Mouse (Mus musculus) heart, embryonic 10.5 days (tissue): ENCODE data around the gene Nav1. TPM values are rescaled to one million over a fixed set of nuclear protein-coding genes. Genes with fewer than 3 reads are reported as not detected.

Experiments used
- DNase-seq: peaks from one replicate; pipeline ENCODE4 v3.0.0-alpha.2; 2017; ENCODE audit warnings: low spot score
- H3K27ac ChIP-seq: fragments of 300-500 bp; sonication (generic); 2 replicates; pipeline ENCODE4 v1.5.1; 2016; ENCODE audit warnings: mild to moderate bottlenecking
- H3K27me3 ChIP-seq: fragments of 300-500 bp; sonication (generic); 2 replicates; pipeline ENCODE4 v1.6.1; 2016; ENCODE audit warnings: mild to moderate bottlenecking; ENCODE audit not compliant: poor library complexity, insufficient read depth, severe bottlenecking
- H3K36me3 ChIP-seq: fragments of 300-500 bp; sonication (generic); 2 replicates; pipeline ENCODE4 v1.6.1; 2016; ENCODE audit warnings: mild to moderate bottlenecking, moderate library complexity
- H3K4me1 ChIP-seq: fragments of 300-500 bp; sonication (generic); 2 replicates; pipeline ENCODE4 v1.6.1; 2016; ENCODE audit warnings: mild to moderate bottlenecking
- H3K4me3 ChIP-seq: fragments of 300-500 bp; sonication (generic); 2 replicates; pipeline ENCODE4 v1.5.1; 2016; ENCODE audit warnings: mild to moderate bottlenecking, moderate library complexity
- H3K9me3 ChIP-seq: fragments of 300-500 bp; sonication (generic); 2 replicates; pipeline ENCODE4 v1.6.1; 2016; ENCODE audit warnings: mild to moderate bottlenecking, moderate library complexity
- WGBS: fragments of 180-500 bp; shearing (Covaris S2); methylation state at CpG from one replicate; pipeline ENCODE4 v1.1.7; 2016; 5-methylcytosine and 5-hydroxymethylcytosine counted together
- polyA plus RNA-seq: library from polyadenylated mRNA; unstranded; fragments of >200 nt; fragmentation: Nextera tagmentation; extraction: Ambion mirVana; gene quantifications from 2 replicates; pipeline ENCODE4 v1.2.1, GENCODE M21; 2016

Gene Nav1
- polyA plus RNA-seq, 1 experiment from 2014 or later: 26.5 TPM

DNA sequence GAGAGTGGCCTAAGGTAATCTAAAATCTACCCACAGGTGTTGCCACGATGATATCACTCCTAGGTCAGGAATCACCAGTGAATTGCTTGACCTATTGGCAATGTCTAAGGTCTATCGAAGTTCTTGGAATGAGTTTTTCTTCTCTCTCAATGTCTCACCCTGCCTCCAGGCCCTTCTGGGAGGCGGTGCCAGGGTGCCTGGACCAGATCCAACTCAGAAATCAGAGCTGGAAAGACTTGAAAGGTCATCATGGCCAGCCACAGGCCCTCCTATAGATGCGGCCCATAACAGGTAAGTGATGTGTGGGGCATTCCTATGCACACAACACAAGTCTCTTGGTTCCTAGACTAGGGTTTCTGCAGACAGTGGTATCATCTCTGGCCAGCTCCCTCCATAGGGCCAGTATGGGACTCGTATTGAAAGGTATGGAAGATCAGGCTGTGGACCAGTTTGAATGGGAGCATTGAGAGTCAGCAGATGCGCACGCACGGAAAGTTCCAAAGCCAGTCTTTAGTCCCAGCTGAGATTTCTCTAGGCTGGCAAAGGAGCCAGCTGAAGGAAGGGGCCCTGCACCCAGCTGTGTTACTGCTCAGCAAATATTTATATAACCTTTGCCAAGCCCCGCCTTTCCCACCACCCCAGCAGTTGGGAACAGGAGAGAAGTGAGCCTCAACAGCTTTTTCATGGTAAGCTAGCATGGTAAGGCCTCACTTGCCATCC is 92.0 kb downstream of the Nav1 start:
- H3K36me3 ChIP-seq: no peaks in the 10 kb centered on the region
- no peaks in the 10 kb centered on the region for H3K27me3 ChIP-seq
- no peaks in the 10 kb centered on the region for H3K9me3 ChIP-seq
- H3K4me1 ChIP-seq: peaks cover 86% of the 10 kb centered on the region
- H3K27ac ChIP-seq: no peak overlapping the region; the same call in none of the 2 replicates
- WGBS: 72% methylated on average over 9 of the region's 9 CpGs
- no peak for DNase-seq
- H3K4me3 ChIP-seq: no peak overlapping the region

DNA sequence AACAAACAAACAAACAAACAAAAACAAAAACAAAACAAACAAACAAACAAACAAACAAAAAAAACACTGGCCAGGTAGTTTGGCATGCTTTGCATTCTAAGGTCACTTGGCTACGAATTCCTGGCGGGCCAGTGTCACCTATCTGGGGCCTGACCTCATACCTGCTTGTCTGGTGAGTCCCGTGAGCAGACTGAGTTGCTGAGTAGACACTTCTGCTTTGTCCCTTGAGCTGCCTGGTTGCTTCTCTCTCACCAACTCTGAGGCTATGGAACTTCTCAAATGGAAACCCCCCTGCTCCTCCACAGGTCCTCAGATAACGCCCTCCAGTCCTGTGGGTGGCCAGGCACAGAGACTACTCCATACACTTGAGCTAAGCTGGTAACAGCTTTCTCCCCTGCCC is 93.0 kb downstream of the Nav1 start:
- Histone ChIP-seq H3K9me3 (no peaks in the 10 kb centered on the region), H3K27ac (peak overlapping the region; percentile 60), H3K36me3 (no peaks in the 10 kb centered on the region), H3K4me3 (no peak overlapping the region), H3K4me1 (peaks cover 94% of the 10 kb centered on the region), H3K27me3 (peaks cover 8% of the 10 kb centered on the region; the same call in 1 of the 2 replicates)
- 45% methylated on average over 4 of the region's 4 CpGs for WGBS
- DNase-seq: no peak

DNA sequence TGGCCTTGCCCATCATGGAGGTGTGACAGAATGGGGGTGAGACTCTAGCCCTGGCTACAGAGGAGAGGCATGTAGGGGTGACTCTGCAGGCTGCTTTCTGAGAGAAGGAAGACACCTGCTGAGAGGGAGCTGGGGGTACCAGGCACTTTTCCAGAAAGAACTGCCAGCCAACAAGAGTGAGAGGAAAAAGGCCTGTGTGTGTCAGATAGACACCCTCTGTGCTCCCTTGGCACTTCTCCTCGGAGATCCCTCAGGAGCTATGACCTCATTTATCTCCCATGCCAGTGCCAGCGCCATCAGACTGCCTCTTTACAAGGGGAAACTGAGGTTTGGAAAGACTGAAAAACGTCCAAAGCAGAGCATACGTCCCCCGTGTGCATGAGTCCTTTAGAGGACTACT is 93.6 kb downstream of the Nav1 start:
- Histone ChIP-seq H3K36me3 (no peaks in the 10 kb centered on the region), H3K27me3 (peaks cover 8% of the 10 kb centered on the region; the same call in 1 of the 2 replicates), H3K4me3 (no peak overlapping the region), H3K4me1 (peaks cover 95% of the 10 kb centered on the region), H3K27ac (peak overlapping the region; percentile 47; the same call in 1 of the 2 replicates), H3K9me3 (no peaks in the 10 kb centered on the region)
- DNase-seq: no peak
- WGBS: 48% methylated on average over 5 of the region's 5 CpGs

DNA sequence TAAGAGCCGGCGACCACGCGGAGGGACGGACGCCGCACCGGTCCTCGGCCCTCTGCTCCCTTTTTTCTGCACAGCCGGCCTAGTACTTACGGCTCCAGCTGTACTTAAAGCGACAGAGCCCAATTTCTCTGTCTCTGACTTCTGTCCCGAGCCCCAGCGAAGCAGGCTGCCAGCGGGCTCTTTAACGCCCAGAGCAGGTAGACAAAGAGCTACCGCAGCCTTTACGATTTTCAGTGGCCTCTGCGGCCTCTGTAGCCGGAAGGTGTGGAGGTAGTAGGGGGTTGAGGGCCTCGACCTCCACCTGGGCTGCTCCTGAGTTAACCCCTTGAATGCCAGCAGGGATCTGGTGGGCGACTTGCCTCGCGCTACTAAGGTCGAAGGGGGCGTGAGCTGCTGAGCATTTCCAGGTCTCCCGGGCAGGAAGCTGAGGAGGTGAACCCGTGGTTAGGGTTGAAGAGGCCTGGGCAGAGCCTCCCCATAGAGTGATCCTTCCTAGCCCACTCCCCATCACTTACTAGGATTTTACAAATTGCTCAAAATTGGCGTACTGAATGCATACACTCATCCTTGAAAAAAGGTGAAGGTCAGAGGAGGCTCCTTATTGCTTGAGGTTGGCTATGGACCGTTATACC is 96.6 kb downstream of the Nav1 start:
- WGBS: 1% methylated on average over 30 of the region's 30 CpGs
- Histone ChIP-seq H3K36me3 (peaks cover 14% of the 10 kb centered on the region; the same call in 1 of the 2 replicates), H3K27me3 (peaks cover 8% of the 10 kb centered on the region; the same call in 1 of the 2 replicates), H3K27ac (peak overlapping the region; percentile 89), H3K9me3 (no peaks in the 10 kb centered on the region), H3K4me1 (peaks cover 94% of the 10 kb centered on the region), H3K4me3 (peak overlapping the region; percentile 72)
- DNase-seq: no peak

DNA sequence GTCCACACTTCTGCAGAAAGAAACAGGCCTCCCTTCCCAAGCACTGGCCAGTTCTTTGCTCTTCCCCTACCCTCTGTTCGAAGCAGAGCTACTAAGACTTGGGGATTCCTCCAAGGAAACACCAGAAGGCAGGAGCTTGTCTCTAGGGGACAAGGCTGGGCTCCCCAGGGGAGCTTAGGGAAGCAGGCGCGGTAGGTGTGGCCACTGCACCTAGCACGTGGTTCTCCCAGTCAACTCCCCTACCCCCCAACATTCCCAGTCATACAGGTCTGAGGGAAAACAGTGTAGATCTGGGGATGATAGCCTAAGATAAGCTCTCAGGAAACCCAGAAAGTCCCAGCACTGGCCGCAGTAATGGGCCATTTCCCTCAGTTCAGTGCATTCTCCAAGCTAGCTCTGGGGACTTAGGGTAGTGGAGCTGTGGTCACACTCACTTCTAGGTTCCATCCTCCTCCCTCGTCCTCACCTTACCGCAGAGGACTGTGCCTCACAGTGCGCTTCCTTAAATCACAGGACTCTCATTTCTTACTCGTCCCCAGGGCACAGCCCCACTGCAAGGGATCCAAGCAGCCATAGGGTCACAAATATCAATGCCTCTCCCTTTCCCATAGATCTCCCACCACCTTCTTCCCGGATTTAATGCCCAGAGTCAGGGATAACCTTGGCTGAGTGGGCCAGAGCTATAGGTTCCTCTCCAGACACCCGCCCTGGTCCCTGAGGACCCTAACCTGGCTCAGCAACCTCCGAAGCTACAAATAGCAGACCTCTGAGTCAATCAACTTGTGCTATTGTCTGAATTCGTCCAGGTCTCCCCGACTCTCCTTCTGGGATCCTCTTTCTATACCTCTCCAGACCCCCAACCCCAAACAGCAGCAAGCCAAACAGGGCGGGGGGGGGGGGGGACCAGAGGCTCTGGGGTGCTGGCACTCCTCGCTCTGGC is 97.7 kb downstream of the Nav1 start:
- 9% methylated on average over 16 of the region's 16 CpGs for WGBS
- Histone ChIP-seq H3K27ac (peak overlapping the region; percentile 89), H3K4me1 (peaks cover 84% of the 10 kb centered on the region)

DNA sequence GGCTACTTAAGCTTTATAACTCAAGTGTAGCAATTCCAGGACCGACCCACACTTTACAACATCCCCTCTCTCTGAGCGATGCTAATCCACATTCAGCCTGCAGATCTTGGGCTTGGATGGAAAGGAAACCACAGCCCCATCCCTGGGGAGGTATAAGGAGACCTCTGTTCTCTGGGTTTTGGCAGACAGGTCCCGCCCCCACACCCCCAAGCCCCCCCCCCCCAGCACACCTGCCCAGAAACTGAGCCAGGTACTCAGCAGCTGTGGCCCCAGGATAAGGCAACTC is 98.8 kb downstream of the Nav1 start:
- Histone ChIP-seq H3K36me3 (peaks cover 29% of the 10 kb centered on the region), H3K4me3 (peak overlapping the region; percentile 72), H3K4me1 (peaks cover 73% of the 10 kb centered on the region), H3K27me3 (peaks cover 8% of the 10 kb centered on the region; the same call in 1 of the 2 replicates), H3K9me3 (no peaks in the 10 kb centered on the region), H3K27ac (peak overlapping the region; percentile 89; the same call in 1 of the 2 replicates)
- 36% methylated on average over 3 of the region's 3 CpGs for WGBS
- DNase-seq: no peak

More for the DNA sequence above, 97.7 kb downstream of the Nav1 start:
- Histone ChIP-seq H3K36me3 (peaks cover 22% of the 10 kb centered on the region), H3K9me3 (no peaks in the 10 kb centered on the region), H3K27me3 (peaks cover 8% of the 10 kb centered on the region; the same call in 1 of the 2 replicates), H3K4me3 (peak overlapping the region; percentile 72)
- DNase-seq: no peak

DNA sequence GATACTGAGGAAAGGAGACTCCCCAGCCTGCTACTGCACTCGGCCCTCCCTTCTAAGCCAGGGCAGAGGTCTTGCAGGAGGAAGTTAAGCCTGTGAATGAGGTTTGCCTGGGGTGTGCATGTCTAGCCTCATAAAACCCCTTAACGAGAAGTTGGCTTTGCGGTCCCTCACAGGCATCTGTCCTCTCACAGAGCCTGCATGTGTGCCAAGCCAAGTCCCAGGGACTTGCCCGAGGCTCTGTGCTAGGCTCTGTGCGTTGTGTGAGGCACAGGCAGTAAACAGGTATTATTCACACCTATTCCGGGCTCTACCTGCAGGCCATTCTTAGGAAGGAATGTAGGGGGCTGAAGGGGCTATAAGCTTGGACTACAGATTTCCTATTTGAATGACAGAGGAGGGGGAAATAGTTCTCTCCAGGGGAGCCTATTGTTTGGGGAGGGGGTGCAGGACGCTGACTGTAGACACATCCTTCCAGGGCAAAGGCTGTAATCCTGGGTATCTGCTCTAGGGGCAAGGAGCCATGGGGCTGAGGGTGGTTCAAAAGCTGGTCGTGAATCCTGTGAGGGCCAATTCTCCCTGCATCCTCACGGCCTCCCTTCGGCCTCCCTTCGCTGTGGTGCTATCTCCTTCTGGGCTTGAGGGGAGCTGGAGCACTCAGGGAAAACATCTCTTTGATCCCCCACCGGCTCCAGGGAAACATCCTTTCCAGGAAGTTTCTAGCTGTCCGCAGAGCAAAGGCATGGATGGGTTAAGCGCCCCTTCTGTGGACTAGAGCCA is 99.3 kb downstream of the Nav1 start:
- no peaks in the 10 kb centered on the region for H3K9me3 ChIP-seq
- WGBS: 35% methylated on average over 14 of the region's 14 CpGs
- peak overlapping the region; percentile 89 for H3K27ac ChIP-seq
- H3K4me3 ChIP-seq: peak overlapping the region; percentile 72
- DNase-seq: peak; percentile 56
- H3K27me3 ChIP-seq: peaks cover 8% of the 10 kb centered on the region; the same call in 1 of the 2 replicates
- H3K4me1 ChIP-seq: peaks cover 68% of the 10 kb centered on the region
- H3K36me3 ChIP-seq: peaks cover 29% of the 10 kb centered on the region

DNA sequence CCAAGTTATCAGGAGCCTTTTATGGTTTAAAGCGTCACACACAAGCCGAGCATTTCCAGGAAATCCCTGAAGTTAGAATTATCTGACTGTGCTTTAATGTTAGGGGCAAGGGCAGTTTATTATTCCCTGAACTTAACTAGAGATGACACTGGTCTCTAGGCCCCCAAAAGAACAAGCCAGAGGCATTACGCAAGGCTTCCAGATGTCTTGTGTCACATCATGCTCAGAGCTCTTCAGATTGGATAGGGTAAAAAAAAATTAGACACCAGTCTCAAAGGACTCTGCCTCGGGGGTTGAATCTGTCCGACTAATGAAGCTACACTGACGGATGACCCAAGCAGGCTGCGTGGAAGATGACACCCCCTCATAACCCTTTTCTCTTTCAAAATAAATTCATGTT is 101.6 kb downstream of the Nav1 start:
- H3K4me1 ChIP-seq: peaks cover 49% of the 10 kb centered on the region
- H3K9me3 ChIP-seq: no peaks in the 10 kb centered on the region
- no peak for DNase-seq
- 83% methylated on average over 7 of the region's 7 CpGs for WGBS
- H3K4me3 ChIP-seq: no peak overlapping the region
- no peak overlapping the region for H3K27ac ChIP-seq
- peaks cover 29% of the 10 kb centered on the region for H3K36me3 ChIP-seq
- H3K27me3 ChIP-seq: peaks cover 8% of the 10 kb centered on the region; the same call in 1 of the 2 replicates

DNA sequence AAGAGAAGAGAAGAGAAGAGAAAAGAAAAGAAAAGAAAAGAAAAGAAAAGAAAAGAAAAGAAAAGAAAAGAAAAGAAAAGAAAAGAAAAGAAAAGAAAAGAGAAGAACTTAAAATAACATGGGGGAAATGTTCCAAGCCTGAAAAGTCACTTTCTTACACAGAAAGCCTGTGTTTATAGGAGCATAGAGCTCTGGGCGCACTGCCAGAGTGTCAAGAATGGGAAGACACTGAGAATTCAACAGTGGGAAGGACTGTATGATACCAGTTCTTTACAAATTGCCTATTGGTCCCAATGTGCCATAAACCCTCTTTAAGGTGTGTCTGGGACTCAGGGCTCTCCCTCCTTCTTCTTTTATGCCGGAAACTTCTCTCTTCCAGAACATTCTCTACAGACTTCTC is 103.7 kb downstream of the Nav1 start:
- peaks cover 29% of the 10 kb centered on the region for H3K36me3 ChIP-seq
- 89% methylated on average over 2 of the region's 2 CpGs for WGBS

DNA sequence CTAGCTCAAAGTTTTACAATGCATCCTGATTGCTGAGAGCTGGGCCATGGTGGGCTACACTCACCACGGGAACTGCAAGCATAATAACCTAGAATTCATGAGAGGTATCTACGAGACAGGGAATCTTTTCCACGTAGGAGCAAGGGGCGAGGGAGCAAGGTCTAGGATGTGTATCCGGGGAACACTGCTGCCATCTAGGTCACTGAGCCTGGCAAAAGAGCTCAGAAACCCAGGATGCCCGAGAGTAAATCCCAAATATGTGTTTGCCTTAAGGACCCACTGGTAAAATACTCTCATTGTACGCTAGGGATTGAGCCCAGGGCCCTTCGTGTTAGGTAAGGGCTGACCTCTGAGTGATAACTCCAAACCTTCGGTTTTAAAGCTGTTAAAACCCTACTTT is 104.3 kb downstream of the Nav1 start:
- H3K4me1 ChIP-seq: peaks cover 43% of the 10 kb centered on the region

More for the DNA sequence above, 103.7 kb downstream of the Nav1 start:
- peaks cover 46% of the 10 kb centered on the region for H3K4me1 ChIP-seq
- no peak for DNase-seq
- H3K27me3 ChIP-seq: no peaks in the 10 kb centered on the region
- no peak overlapping the region for H3K27ac ChIP-seq
- H3K4me3 ChIP-seq: no peak overlapping the region
- no peaks in the 10 kb centered on the region for H3K9me3 ChIP-seq

DNA sequence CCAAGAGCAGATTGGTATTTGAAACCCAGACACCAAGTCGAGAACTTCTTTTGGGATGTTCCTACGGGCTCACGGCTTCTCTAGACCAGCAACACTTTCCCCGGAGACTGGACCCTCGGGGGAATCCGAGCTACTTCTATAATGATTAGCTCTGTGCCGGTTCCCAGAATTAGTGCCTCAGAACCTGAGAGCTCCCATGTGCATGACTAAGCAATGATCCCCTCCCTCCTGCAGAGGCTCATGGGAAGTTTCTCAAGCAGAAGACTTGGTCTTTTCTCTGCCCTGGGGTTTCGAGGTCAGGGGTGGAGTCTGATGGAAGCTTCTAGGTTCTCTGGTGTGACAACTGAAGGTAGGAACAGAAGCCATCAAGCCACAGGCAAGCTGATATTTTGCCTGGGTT is 105.0 kb downstream of the Nav1 start:
- no peak for DNase-seq
- H3K36me3 ChIP-seq: peaks cover 30% of the 10 kb centered on the region
- H3K4me1 ChIP-seq: peaks cover 37% of the 10 kb centered on the region
- H3K27me3 ChIP-seq: no peaks in the 10 kb centered on the region
- H3K9me3 ChIP-seq: no peaks in the 10 kb centered on the region
- no peak overlapping the region for H3K27ac ChIP-seq
- 71% methylated on average over 8 of the region's 8 CpGs for whole genome bisulfite sequencing
- H3K4me3 ChIP-seq: no peak overlapping the region

More for the DNA sequence above, 104.3 kb downstream of the Nav1 start:
- DNase-seq: peak; percentile 64
- Histone ChIP-seq H3K9me3 (no peaks in the 10 kb centered on the region), H3K4me3 (no peak overlapping the region), H3K36me3 (peaks cover 29% of the 10 kb centered on the region), H3K27ac (no peak overlapping the region), H3K27me3 (no peaks in the 10 kb centered on the region)
- 82% methylated on average over 9 of the region's 9 CpGs for WGBS
